Mouse (Mus musculus) fibroblast of lung, adult 2 months (primary cell): Measurements from ENCODE around the gene Clec2l.

Source experiments
- DNase-seq: peaks from one replicate; pipeline ENCODE4 v3.0.0-alpha.2; 2011; ENCODE audit warnings: low read depth

Gene Clec2l

GRCm38 (mm10) chr6:38671270-38671669, 8.4 kb downstream of the Clec2l start:
- DNase-seq: no peak

GRCm38 (mm10) chr6:38672011-38672410, 9.1 kb downstream of the Clec2l start:
- DNase-seq: no peak

DNA sequence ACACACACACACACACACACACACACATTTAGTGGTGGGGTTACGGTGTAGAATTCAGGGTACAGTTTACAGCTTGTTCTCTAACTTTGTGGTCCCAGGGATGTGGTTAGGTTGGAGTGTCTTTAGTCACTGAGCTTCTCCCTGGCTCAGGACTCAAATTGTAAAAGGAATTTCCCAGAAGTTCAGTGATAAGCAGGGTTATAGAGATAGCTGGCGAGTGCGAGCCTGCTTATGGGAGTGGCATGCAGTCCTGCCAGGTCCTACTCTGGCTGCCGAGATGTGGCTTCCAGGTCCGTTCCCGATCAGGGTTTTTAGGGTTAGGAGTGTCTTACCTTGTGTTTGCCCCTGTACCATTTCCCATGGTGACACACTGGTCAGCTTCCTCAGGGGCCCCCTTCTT, 13.3 kb downstream of the Clec2l start:
- no peak for DNase-seq

DNA sequence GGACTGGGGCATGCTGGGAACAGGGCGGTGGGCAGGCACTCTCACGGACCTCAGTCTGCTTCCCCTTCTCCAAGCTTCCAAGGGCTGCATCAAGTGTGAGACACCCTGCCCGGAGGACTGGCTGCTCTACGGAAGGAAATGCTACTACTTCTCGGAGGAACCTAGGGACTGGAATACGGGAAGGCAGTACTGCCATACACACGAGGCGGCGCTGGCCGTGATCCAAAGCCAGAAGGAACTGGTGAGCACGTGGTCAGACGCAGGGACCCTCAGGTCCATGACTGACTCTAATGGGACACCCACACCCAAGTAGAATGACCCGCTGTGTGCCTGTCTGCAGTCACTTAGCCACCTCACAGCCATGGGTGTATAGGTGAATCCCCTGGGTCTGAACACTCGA, 13.9 kb downstream of the Clec2l start:
- no peak for DNase-seq

- DNase-seq: no peak
These were observed 14.8 kb downstream of the Clec2l start for GRCm38 (mm10) chr6:38677629-38678028.

- no peak for DNase-seq
These were observed 19.7 kb downstream of the Clec2l start for GRCm38 (mm10) chr6:38682532-38682931.

DNA sequence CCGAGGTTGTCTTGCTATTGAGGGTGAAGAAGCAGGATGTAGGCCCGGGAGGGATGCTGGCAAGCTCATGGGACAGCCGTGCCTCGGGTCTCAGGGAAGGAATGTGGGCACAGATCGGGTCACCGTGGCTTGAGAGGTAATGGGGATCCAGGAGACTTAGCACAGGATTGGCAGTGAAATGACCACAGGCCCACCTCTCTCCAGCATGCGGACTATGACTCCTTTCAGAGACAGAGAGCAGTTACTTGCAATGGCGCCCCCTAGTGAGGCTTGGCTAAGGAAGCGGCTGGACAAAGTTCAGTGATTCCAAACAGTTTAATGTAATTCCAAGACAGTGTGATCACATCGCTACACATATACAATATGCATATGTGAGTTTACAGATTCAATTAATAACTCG, 24.3 kb downstream of the Clec2l start:
- no peak for DNase-seq

DNA sequence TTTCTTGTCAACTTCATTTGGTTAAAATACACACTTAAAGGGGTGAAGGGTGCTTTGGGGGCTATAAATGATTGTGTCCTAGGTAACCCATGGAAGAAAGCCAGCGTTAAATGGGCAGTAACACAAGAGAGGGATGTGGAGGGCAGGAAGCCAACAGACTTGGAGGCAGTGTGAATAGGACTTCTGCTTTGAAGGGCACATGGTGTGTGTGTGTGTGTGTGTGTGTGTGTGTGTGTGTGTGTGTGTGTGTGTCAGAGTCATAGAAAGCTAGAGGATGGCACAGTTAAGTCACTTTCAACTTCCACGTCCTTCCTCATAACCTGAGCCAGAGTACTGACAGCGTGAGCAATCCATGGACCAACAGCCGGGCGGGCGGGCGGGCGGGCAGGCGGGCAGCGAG, 26.0 kb downstream of the Clec2l start:
- no peak for DNase-seq

- no peak for DNase-seq
These were observed 27.7 kb downstream of the Clec2l start for GRCm38 (mm10) chr6:38690615-38691014.

GRCm38 (mm10) chr6:38691052-38691451, 28.2 kb downstream of the Clec2l start:
- DNase-seq: no peak

- DNase-seq: no peak
These were observed 29.7 kb downstream of the Clec2l start for GRCm38 (mm10) chr6:38692556-38692955.

DNA sequence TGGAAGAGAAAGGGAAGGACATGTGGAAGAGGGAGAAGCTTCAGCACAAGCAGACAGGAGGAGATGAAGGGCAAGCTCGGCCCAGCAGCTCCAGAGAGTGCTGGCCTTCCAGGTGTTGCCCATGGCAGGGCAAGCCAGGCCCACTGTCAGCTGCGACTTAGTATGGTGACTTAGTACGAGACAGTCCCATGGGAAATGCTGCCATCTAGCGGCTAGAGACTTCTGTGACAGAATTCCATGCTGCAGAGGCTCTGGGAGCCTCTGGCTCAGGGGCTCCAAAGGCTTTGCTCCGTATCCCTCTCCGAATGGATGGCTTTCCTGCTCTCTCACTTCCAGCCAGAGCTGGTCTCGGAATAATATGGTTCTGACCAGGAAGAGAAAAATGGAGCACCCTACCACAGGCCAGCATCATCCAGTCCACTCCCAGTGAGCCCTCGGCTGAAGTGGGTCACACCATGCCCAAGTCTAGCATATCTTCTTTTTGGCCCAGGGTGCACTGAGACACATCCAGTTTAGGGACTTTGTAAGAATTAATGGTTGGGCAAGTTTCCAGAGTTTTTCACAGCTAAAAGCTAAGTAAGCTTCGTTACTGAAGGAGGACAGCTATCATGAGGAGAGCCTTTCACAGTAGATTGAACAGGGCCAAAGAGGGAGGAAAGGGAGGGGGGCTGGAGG, 32.6 kb downstream of the Clec2l start:
- peak; percentile 35 for DNase-seq

- DNase-seq: no peak
These were observed 33.7 kb downstream of the Clec2l start for GRCm38 (mm10) chr6:38696570-38696969.

GRCm38 (mm10) chr6:38698233-38698889, 35.5 kb downstream of the Clec2l start:
- no peak for DNase-seq

- DNase-seq: no peak
These were observed 38.6 kb downstream of the Clec2l start for GRCm38 (mm10) chr6:38701421-38701820.

DNA sequence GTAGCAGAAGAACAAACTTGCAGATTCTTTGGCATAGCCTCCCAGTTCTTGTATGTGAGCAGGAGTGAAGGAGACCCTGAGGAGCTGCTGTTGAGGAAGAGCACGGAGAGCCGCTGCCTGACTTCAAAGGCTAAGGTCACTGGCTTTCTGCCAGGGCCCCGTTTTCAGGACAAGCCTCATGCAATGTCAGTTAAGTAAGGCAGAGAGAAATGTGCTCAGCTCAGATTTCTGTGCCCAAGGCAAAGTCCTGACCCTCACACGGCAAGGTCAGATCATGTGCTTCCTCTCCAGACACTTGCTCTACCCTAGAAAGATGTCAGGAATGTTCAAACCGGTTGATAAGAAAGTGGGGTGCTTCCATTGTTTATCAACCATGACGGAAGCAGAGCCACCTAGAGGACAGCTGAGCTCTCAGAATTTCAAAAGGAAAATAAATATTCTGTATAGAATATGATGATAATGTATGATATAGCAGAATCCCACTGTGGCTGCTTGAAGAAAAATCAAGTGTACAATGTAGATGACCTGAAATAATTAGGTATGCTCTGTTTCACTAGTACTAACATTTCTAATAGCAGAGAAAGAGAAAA, 40.0 kb downstream of the Clec2l start:
- DNase-seq: no peak

- no peak for DNase-seq
These were observed 40.7 kb downstream of the Clec2l start for GRCm38 (mm10) chr6:38703526-38703925.

DNA sequence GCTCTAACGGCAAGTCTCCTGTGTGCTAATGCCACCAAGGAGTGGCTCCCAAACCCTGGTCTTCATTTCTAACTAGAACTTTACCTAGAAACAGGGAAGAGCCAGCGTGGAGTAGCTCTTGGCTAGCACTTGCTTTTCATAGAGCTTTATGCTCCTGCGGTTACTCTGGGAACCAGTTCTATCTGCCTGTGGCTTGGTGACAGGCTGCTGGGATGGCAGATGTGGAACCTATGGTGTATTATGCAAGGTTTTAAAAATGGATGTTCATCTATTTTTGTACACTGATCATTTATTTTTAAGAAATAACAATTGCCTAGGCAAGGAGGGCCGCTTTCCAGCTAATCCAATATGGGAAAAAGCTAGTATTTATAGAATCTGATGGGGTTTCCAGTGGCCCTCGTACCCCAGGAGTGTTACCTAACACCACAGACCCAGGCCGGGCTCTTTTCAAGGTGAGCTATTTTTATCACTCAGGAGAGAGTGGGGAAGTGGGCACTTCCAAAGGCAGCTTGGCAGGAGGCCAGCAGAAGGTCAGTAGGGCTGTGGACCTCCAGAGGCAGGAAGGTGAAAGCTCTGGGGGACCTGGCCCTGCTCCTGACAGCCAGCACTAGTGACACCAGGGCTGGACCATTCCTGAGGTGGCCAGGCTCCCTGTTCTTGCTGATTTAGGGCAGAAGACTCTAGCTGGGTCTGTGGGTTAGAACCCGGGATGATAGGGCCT, 41.6 kb downstream of the Clec2l start:
- DNase-seq: no peak

DNA sequence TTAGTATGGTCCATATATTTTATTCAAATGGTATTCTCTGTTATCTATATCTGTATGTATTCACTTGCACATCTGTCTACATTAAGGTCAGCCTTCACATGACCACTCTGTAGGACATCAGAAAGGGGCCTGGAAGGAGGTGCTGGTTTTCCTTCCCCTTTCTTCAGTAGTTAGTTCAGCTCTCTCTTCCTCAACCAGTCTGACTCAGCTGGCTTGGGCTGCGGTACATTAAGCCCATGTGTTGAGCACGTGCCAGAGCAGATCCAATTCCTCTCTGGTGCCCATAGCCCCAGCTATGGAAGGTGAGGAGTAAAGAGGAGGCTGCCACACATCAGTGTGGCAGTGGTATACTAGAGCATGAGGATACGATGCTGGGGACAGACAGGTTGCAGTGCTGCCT, 47.6 kb downstream of the Clec2l start:
- DNase-seq: no peak

- no peak for DNase-seq
These were observed 51.4 kb downstream of the Clec2l start for GRCm38 (mm10) chr6:38713957-38714898.

DNA sequence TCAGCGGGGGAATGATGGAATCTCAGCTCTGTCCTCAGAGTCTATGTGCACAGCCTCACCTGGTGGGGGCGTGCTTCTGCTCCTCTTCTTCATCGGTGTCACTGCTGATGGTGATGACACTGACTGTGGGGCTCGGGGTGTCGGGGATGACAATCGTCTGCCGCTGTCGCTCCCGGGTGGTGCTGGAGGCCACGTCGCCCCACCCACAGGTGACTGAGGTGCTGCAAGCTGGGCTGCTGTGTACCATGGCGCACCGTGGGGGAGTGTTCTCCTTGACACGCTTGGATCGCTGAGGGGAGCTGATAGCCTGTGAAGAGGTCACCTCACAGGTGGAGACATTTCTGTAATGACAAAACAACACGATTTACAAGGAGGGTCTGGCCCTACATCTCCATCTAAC, 53.0 kb downstream of the Clec2l start:
- DNase-seq: no peak

- DNase-seq: no peak
These were observed 55.8 kb downstream of the Clec2l start for GRCm38 (mm10) chr6:38718625-38719024.
